Mouse (Mus musculus) macrophage (primary cell): ENCODE results near the gene Faf1. TPM values are rescaled to one million over a fixed set of nuclear protein-coding genes. Genes with fewer than 3 reads are reported as not detected.

Source experiments
- H3K27ac ChIP-seq: fragments of 350-480 bp; formaldehyde crosslinking; 2 replicates; pipeline ENCODE4 v1.9.0; 2021
- H3K36me3 ChIP-seq: fragments of 350-480 bp; formaldehyde crosslinking; 2 replicates; pipeline ENCODE4 v1.9.0; 2021; ENCODE audit errors: inconsistent target
- H3K4me3 ChIP-seq: fragments of 350-480 bp; formaldehyde crosslinking; 2 replicates; pipeline ENCODE4 v1.9.0; 2021; ENCODE audit errors: inconsistent target
- H3K79me2 ChIP-seq: fragments of 350-480 bp; formaldehyde crosslinking; 2 replicates; pipeline ENCODE4 v1.9.0; 2021; ENCODE audit errors: inconsistent target
- WGBS: methylation state at CpG from one replicate; pipeline ENCODE4 v1.1.7; 2026; ENCODE audit warnings: inconsistent platforms; ENCODE audit not compliant: missing documents; 5-methylcytosine and 5-hydroxymethylcytosine counted together
- polyA plus RNA-seq: library from polyadenylated mRNA; stranded (reverse); fragments of 250-400 nt; gene quantifications from 3 replicates; pipeline ENCODE4 v1.2.4, GENCODE M21; 2018; ENCODE audit warnings: inconsistent platforms

The Faf1 gene
- polyA plus RNA-seq, 1 experiment from 2014 or later: 23.0 TPM

GRCm38 (mm10) chr4:109960201-109960935 is 284.0 kb downstream of the Faf1 start:
- H3K36me3 ChIP-seq: 0 out of 2 replicates have a peak, but pooled peaks cover 8% of the 10 kb centered on the region
- WGBS: 92% methylated on average over 5 of the region's 5 CpGs
- H3K27ac ChIP-seq: no peak overlapping the region
- no peak overlapping the region for H3K4me3 ChIP-seq
- no peaks in the 10 kb centered on the region for H3K79me2 ChIP-seq

- 0 out of 2 replicates have a peak, but pooled peaks cover 8% of the 10 kb centered on the region for H3K36me3 ChIP-seq
- no peaks in the 10 kb centered on the region for H3K79me2 ChIP-seq
- WGBS: 91% methylated on average over 5 of the region's 5 CpGs
- H3K27ac ChIP-seq: no peak overlapping the region
- no peak overlapping the region for H3K4me3 ChIP-seq
Measured at GRCm38 (mm10) chr4:109963570-109964279, 287.3 kb downstream of the Faf1 start.

DNA sequence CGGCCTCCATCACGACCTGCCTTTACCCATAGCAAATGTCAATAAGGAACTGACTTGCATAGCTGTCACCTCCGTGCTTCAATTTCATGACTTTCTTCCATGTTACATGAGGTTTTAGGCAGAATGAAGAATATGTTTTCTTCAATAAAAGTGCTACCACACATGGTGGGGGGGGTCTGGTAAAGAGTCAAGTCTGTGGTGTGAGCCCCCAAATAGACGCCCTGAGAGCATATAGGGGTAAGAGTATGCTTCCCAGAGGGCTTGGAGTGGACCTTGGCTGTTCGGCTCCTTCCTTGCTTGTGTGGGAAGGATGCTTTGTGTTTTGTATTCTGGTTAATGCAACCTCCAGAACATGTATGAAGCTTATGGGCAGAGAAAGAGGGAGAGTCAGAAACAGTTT is 293.2 kb downstream of the Faf1 start:
- H3K27ac ChIP-seq: no peak overlapping the region
- H3K36me3 ChIP-seq: no peaks in the 10 kb centered on the region
- H3K79me2 ChIP-seq: no peaks in the 10 kb centered on the region
- H3K4me3 ChIP-seq: no peak overlapping the region
- 90% methylated on average over 5 of the region's 5 CpGs for WGBS

DNA sequence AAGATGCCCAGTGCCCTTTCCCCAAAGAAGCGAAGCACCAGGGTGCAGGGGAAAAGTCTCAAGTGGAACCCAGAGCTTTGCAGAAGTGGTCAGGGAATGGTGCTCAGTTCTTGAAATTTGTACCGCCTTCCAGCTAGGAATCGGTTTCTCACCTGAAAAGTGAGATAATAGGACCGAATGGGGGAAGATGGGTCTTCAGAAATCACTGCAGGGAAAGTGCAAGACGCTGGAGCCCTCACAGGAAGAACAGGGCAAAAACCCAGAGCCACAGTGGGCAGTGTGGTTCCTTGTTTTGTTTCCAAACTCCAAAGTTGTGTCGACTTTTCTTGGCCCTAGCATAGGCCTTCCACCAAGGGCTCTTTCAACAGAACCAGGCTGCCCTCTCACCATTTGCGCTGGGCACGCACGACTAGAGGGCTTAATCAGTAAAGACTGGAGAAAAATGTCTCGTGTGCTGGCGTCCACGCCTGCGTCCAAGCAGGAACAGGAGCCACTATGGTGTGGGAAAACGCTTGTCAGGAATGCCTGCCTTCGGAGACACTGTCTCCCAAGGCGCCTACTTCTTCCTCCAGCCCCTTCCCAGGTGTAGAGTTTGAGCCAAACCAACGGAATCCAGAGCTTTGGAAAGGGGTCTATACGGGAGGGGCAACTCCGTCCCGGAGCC is 297.7 kb downstream of the Faf1 start:
- WGBS: 13% methylated on average over 20 of the region's 20 CpGs
- H3K36me3 ChIP-seq: no peaks in the 10 kb centered on the region
- H3K4me3 ChIP-seq: no peak overlapping the region
- no peak overlapping the region for H3K27ac ChIP-seq
- H3K79me2 ChIP-seq: no peaks in the 10 kb centered on the region

GRCm38 (mm10) chr4:109974655-109975380 is 298.4 kb downstream of the Faf1 start:
- Histone ChIP-seq H3K79me2 (no peaks in the 10 kb centered on the region), H3K4me3 (no peak overlapping the region), H3K36me3 (no peaks in the 10 kb centered on the region), H3K27ac (no peak overlapping the region)
- 8% methylated on average over 28 of the region's 33 CpGs for WGBS

- Histone ChIP-seq H3K27ac (no peak overlapping the region), H3K4me3 (no peak overlapping the region), H3K36me3 (no peaks in the 10 kb centered on the region), H3K79me2 (no peaks in the 10 kb centered on the region)
- WGBS: 20% methylated on average over 25 of the region's 25 CpGs
Measured at GRCm38 (mm10) chr4:109975381-109976240, 299.2 kb downstream of the Faf1 start.

DNA sequence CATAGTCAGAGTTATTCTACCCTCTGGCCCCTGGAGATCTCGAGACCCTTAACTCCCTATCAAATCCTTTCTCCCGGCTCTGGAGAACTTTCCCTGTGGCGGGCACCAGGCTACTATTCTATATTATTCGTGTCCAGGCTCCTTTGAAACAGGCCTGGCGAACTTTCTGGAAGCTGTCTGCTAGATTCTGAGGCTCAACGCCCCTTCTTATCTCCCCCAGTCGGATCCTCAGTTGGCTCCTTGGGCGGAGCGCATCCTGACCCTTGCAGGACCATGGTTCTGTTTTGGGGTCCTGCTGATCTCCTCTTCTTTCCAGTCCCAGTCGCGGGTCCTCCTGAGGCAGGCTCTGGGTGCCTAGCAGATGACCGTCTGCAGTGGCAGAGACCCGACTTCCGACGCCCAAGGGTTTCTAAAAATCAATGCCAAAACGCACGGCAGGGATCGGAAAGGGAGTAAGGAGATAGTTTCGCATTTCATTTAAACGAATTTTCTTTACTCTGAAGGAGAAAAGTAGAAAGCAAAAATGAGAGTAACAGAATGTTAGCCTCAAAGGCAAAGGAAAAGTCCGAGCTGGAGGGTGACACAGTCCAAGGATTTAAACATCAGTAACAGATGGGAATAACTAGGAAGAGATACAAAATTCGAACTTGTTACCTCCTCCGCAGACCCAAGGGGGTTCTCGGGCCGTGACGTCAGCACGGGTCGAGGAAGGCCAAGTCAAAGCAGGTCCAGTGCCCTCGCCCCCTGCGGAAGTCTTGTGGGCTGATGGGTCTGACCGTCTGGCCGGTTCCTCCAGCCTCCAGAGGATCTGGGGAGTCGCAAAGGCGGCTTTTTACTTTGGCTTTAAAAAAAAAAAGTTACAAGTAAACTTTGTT is 300.1 kb downstream of the Faf1 start:
- H3K36me3 ChIP-seq: no peaks in the 10 kb centered on the region
- WGBS: 7% methylated on average over 34 of the region's 34 CpGs
- H3K79me2 ChIP-seq: no peaks in the 10 kb centered on the region
- no peak overlapping the region for H3K27ac ChIP-seq
- no peak overlapping the region for H3K4me3 ChIP-seq

GRCm38 (mm10) chr4:109977148-109978067 is 301.0 kb downstream of the Faf1 start, which contains the start of gene Dmrta2:
Dmrta2 (plus strand) TSS chr4:109978053.
- Histone ChIP-seq H3K36me3 (no peaks in the 10 kb centered on the region), H3K27ac (no peak within 1 kb of the TSS), H3K4me3 (no peak within 1 kb of the TSS), H3K79me2 (no peaks in the 10 kb centered on the region)
- 4% methylated on average over 64 of the region's 64 CpGs for WGBS

- Histone ChIP-seq H3K27ac (no peak overlapping the region), H3K79me2 (no peaks in the 10 kb centered on the region), H3K4me3 (no peak overlapping the region), H3K36me3 (no peaks in the 10 kb centered on the region)
- WGBS: 3% methylated on average over 56 of the region's 56 CpGs
Measured at GRCm38 (mm10) chr4:109978068-109978857, 301.9 kb downstream of the Faf1 start.

DNA sequence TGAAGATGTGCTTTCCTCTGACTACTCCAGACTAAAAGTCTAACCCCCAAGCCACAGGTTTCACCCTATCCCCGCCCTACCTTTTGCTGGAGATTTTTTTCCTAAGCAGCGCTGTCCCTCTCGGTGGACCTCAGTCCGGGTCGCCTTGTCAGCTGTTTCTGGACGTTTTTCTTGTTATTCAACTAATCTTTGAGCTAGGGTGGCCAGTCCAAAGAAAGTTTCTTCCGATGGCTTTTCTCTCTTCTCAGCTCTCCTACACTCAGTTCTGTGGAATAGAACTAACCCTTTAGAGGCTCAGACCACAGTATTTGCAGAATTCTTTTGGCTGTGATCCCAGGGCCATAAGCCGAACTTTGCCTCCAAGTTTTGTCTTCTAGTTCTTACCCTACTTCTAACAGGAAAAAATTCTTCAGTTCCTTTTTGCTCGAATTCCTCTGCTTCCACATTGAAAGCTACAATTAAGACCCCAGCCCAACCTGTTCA is 302.5 kb downstream of the Faf1 start:
- Histone ChIP-seq H3K79me2 (no peaks in the 10 kb centered on the region), H3K36me3 (no peaks in the 10 kb centered on the region), H3K27ac (no peak overlapping the region), H3K4me3 (no peak overlapping the region)
- WGBS: 8% methylated on average over 9 of the region's 9 CpGs

DNA sequence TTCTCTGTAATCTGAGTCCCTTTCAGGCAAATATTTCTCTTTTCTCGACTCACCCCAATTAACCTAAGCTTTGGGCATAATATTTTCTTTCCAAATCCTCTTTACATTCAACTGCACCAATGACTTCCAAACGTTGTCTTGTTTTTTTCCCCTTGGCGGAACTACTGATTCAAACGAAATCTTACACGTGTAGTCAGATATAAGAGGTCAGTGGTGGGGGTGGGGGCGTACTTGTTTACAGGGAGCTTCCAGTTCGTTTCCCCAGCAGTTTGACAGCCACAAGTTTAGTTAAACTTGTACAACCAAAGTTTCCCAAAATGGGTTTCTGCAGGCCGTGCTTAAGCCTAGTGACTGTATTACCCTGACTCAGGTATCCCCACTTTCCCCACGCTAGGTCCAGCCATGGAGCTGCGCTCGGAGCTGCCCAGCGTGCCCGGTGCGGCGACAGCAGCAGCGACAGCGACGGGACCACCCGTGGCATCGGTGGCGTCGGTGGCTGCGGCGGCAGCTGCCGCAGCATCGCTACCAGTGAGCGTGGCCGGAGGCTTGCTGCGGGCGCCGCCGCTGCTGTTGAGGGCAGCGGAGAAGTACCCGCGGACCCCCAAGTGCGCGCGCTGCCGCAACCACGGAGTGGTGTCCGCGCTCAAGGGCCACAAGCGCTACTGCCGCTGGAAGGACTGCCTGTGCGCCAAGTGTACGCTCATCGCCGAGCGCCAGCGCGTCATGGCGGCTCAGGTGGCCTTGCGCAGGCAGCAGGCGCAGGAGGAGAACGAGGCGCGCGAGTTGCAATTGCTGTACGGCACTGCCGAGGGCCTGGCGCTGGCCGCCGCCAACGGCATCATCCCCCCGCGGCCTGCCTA is 303.3 kb downstream of the Faf1 start:
- no peaks in the 10 kb centered on the region for H3K36me3 ChIP-seq
- 5% methylated on average over 66 of the region's 66 CpGs for WGBS
- no peaks in the 10 kb centered on the region for H3K79me2 ChIP-seq
- no peak overlapping the region for H3K4me3 ChIP-seq
- no peak overlapping the region for H3K27ac ChIP-seq
